Mouse (Mus musculus): ENCODE data around the gene Slc7a1. TPM values are rescaled to one million over a fixed set of nuclear protein-coding genes. Genes with fewer than 3 reads are reported as not detected.
"Not testable (repeated sequence)": the region's sequence is repeated elsewhere in the genome, so short reads cannot be mapped to it uniquely, and the experiment has no call there.

The Slc7a1 gene
- polyA plus RNA-seq, 1 experiment from 2014 or later, result 48.5 TPM

DNA sequence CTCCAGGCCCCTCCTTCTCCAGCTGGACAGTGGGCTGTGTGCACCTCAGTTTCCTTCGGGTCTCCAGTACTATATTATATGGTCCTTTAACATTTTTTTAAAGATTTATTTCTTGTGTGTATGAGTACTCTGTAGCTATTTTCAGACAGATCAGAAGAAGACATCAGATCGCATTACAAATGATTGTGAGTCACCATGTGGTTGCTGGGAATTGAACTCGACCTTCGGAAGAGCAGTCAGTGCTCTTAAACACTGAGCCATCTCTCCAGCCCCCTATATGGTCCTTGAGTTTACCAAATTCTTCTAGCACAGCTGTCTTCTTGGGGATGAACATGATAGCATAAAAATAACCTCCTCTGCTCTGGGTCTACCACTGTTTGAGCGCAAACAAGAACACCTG, 60.6 kb downstream of the Slc7a1 start:
- no peaks in the 10 kb centered on the region for H3K27me3 ChIP-seq
- no peak overlapping the region for H3K4me3 ChIP-seq
- H3K27ac ChIP-seq (replicated peaks), result no peak overlapping the region
- no peak for ATAC-seq (ENCODE audit: low FRiP score, low read depth)
- no peak overlapping the region for H3K9ac ChIP-seq
- no peak overlapping the region for H3K4me2 ChIP-seq
- 0 out of 2 replicates have a peak, but pooled peaks cover 8% of the 10 kb centered on the region for H3K36me3 ChIP-seq
- 93% methylated on average over 5 of the region's 5 CpGs for WGBS
- H3K9me3 ChIP-seq, result no peaks in the 10 kb centered on the region
- H3K4me1 ChIP-seq (replicated peaks), result peaks cover 12% of the 10 kb centered on the region

DNA sequence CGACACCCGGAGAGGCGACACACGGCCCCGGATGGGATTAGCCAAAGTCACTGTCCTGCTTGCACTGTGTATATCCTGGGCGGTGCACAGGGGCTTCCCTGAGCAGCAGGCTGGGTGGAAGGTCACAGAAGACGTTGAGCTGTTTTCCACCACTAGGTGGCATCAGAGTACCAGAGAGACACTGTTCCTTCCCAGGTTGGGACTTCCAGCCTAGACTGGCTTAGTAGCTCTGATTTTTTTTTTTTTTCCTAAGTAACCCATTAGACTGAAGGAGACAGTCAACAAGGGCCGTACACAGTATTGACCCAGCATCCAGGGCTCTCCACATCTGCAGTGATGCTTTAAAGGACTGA, 67.1 kb downstream of the Slc7a1 start:
- Histone ChIP-seq H3K4me1 (replicated peaks) (no peaks in the 10 kb centered on the region), H3K4me2 (no peak overlapping the region), H3K9ac (no peak overlapping the region), H3K27me3 (no peaks in the 10 kb centered on the region), H3K27ac (replicated peaks) (no peak overlapping the region), H3K36me3 (0 out of 2 replicates have a peak, but pooled peaks cover 11% of the 10 kb centered on the region), H3K9me3 (no peaks in the 10 kb centered on the region), H3K4me3 (no peak overlapping the region)
- WGBS, result 35% methylated on average over 8 of the region's 8 CpGs
- peak; percentile 75 for ATAC-seq (ENCODE audit: low FRiP score, low read depth)

DNA sequence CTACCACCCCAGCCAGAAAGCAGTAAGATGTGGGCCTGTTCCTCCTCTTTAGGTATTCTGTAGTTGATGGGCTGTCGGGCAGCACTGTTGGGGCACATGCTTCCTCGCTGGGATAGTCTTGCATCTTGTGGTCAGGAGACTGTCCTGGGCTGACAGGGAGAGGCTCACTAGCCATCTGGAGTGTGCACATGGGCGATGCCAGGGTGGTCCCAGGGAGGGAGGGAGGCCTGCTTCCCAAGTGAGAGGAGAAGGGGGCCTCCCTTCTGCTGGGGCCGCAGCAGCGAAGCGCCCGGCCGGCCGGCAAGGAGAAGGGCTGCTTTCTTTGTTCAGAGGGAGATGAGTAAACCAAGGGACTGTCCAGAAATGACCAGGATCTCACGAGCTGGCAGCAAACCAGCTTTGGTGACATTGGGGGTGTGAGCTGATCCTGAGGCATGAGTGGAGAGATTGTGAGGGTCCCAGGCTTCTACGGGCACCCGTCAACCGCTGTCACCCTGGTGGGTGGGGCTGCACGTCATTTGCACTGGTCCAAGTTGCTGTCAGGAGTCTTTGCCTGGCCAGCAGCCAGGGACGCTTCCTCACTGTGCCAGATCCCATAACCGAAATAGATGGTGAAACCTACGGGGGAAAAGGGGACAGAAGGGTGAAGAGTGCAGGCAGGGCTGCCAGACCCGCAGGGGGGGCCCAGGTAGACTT, 67.6 kb downstream of the Slc7a1 start:
- H3K27ac ChIP-seq (replicated peaks), result no peak overlapping the region
- H3K4me1 ChIP-seq (replicated peaks), result no peaks in the 10 kb centered on the region
- 0 out of 2 replicates have a peak, but pooled peaks cover 11% of the 10 kb centered on the region for H3K36me3 ChIP-seq
- H3K9ac ChIP-seq, result no peak overlapping the region
- ATAC-seq (ENCODE audit: low FRiP score, low read depth), result peak; percentile 24; the same call in 1 of the 2 replicates
- no peak overlapping the region for H3K4me2 ChIP-seq
- no peak overlapping the region for H3K4me3 ChIP-seq
- H3K9me3 ChIP-seq, result no peaks in the 10 kb centered on the region
- H3K27me3 ChIP-seq, result no peaks in the 10 kb centered on the region
- WGBS, result 79% methylated on average over 18 of the region's 18 CpGs

DNA sequence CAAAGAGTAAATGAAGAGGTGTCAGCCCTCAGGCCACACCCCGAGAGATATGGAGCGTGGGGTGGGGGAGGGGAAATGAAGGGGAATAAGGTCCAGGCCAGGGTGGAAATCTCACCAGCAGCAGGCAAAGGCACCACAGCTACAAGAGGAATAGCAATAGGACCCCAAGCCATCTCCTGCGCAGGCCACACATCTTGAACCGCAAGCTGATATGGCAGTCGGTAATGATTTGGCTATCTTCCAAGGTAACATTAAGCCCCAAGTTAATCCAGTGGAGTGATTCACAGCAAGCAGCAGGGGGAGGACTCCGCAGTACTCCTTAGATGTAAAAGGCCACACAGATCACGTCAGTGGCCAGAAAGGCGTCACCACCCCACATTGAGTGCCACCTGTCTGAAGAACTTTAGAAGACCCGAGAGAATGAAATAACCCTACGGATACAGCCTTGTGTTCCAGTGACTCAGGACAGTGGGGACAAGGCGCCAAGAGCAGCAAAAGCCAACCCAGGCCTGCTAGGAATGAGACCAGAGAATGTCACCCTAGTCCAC, 68.4 kb downstream of the Slc7a1 start:
- Histone ChIP-seq H3K4me1 (replicated peaks) (no peaks in the 10 kb centered on the region), H3K27me3 (no peaks in the 10 kb centered on the region), H3K27ac (replicated peaks) (no peak overlapping the region), H3K4me2 (no peak overlapping the region), H3K9ac (no peak overlapping the region), H3K4me3 (no peak overlapping the region), H3K9me3 (no peaks in the 10 kb centered on the region), H3K36me3 (0 out of 2 replicates have a peak, but pooled peaks cover 11% of the 10 kb centered on the region)
- 74% methylated on average over 11 of the region's 11 CpGs for WGBS
- 0 out of 2 replicates have a peak, but pooled peaks have one; percentile 13 for ATAC-seq (ENCODE audit: low FRiP score, low read depth)

DNA sequence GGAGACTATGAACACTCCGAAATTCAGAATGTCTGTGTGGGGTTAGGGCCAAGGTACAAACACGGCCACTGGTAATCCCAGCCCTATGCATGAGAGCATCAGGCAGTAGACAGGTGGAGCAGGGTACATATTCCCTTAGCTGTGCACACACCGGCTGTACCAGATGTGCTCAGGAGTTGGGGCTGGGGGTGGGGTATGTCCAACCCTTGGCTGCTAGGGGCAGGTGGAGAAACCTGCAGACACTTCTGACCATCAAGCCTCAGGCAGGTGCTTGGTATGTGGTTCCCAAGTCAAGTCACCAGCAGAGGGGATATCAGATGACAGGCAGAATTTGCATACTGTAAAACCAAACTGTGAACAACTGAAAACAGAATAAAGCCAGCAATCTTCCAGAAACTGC, 70.7 kb downstream of the Slc7a1 start:
- Histone ChIP-seq H3K9me3 (no peaks in the 10 kb centered on the region), H3K27me3 (no peaks in the 10 kb centered on the region)
- WGBS, result 92% methylated on average over 3 of the region's 3 CpGs

DNA sequence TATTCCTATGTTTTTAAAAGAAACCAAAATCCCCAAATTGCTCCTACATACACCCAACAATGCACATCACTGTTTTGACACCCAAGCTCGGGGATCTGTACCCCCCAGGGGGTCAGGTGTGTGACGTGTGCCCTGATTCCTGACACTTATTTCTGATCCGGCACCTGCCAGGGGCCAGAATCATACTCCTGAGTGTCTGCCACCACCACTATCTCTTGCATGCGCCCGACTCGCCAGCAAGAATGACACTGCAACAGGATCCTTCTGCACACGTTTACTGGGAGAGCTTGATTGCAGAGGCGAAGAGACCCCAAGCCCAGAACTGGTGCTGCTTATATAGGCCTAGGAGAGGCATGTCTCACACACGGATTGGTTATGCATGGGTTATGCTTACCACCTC, 73.4 kb downstream of the Slc7a1 start:
- H3K4me1 ChIP-seq (replicated peaks); H3K36me3 ChIP-seq; H3K4me2 ChIP-seq; H3K9me3 ChIP-seq; ATAC-seq (ENCODE audit: low FRiP score, low read depth); H3K27ac ChIP-seq (replicated peaks); H3K9ac ChIP-seq; H3K27me3 ChIP-seq; H3K4me3 ChIP-seq: not testable (repeated sequence)
- WGBS, result 94% methylated on average over 9 of the region's 9 CpGs

More for the DNA sequence above, 70.7 kb downstream of the Slc7a1 start:
- Histone ChIP-seq H3K9ac (no peak overlapping the region), H3K27ac (replicated peaks) (no peak overlapping the region), H3K4me1 (replicated peaks) (no peaks in the 10 kb centered on the region), H3K4me2 (no peak overlapping the region), H3K4me3 (no peak overlapping the region), H3K36me3 (0 out of 2 replicates have a peak, but pooled peaks cover 2% of the 10 kb centered on the region)
- no peak for ATAC-seq (ENCODE audit: low FRiP score, low read depth)

DNA sequence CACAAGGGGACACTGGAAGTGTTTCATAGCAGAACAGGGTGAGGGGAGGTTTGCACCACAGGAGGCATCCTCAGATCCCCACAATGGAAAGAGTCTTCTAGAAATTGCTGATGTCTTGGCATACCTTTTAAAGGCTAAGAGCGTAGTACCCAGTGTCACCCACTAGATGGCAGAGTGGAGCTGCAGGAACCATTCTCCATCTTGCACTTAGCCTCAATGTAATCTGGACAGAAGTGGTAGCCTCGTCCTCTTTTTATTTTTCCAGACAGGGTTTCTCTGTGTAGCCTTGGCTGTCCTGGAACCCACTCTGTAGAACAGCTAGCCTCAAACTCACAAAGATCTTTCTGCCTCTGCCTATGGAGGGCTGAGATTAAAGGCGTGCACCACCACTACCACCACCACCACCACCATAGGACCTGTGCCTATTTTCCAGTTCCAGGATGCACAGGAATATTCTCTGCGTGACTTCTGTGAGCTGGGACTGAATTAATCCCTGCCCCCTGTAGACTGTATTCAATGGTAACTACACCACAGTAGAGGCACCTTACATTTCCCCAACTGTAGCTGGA, 74.3 kb downstream of the Slc7a1 start:
- ATAC-seq (ENCODE audit: low FRiP score, low read depth), result peak; percentile 42; the same call in 1 of the 2 replicates

DNA sequence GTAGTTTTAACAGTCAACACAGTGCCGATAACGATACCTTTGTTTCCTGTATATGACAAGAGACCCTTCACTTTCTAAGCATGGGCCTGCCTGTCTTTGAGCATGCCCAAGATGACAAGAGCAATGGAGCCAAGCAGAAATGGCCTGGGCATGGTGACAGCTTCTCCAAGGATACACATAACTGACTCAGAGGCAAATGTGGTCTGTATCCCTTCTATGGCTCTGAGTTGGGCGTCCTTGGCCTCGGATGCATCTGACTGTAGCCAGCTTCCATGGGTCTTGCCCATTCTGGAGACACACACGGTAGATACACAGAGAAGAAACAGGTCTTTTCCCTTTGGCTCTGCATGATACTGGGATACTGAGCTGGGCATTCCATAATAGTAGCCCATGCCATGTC, 84.8 kb downstream of the Slc7a1 start:
- H3K9ac ChIP-seq, result no peak overlapping the region
- no peaks in the 10 kb centered on the region for H3K4me1 ChIP-seq (replicated peaks)
- 91% methylated on average over 5 of the region's 5 CpGs for WGBS
- peaks cover 14% of the 10 kb centered on the region for H3K36me3 ChIP-seq
- no peak for ATAC-seq (ENCODE audit: low FRiP score, low read depth)
- H3K4me3 ChIP-seq, result no peak overlapping the region
- no peak overlapping the region for H3K4me2 ChIP-seq
- no peak overlapping the region for H3K27ac ChIP-seq (replicated peaks)
- no peaks in the 10 kb centered on the region for H3K27me3 ChIP-seq
- H3K9me3 ChIP-seq, result no peaks in the 10 kb centered on the region

More for the DNA sequence above, 74.3 kb downstream of the Slc7a1 start:
- Histone ChIP-seq H3K9ac (no peak overlapping the region), H3K27ac (replicated peaks) (no peak overlapping the region), H3K4me1 (replicated peaks) (no peaks in the 10 kb centered on the region), H3K27me3 (no peaks in the 10 kb centered on the region), H3K4me2 (no peak overlapping the region), H3K4me3 (no peak overlapping the region), H3K36me3 (no peaks in the 10 kb centered on the region), H3K9me3 (no peaks in the 10 kb centered on the region)
- WGBS, result 46% methylated on average over 4 of the region's 4 CpGs

DNA sequence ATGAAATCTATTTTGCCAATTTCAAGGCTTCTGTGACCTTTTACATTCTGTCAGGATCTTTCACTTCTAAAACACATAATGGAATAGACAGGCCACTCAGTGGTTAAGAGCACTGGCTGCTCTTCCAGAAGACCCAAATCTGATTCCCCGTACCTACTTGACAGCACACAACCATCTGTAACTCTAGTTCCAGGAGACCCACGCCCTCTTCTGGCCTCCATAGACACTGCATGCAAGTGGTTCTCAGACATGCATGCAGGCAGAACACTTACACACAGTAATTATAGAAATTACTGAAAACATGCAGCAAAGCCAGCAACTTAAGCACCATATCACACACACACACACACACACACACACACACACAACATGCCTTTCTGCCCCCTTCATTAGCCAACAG, 87.3 kb downstream of the Slc7a1 start:
- H3K27me3 ChIP-seq, result no peaks in the 10 kb centered on the region
- H3K27ac ChIP-seq (replicated peaks), result no peak overlapping the region
- ATAC-seq (ENCODE audit: low FRiP score, low read depth), result no peak
- peaks cover 17% of the 10 kb centered on the region for H3K36me3 ChIP-seq
- H3K4me2 ChIP-seq, result no peak overlapping the region
- H3K9me3 ChIP-seq, result no peaks in the 10 kb centered on the region
- whole genome bisulfite sequencing, result 51% methylated on average over 2 of the region's 2 CpGs
- H3K4me1 ChIP-seq (replicated peaks), result no peaks in the 10 kb centered on the region
- no peak overlapping the region for H3K9ac ChIP-seq
- H3K4me3 ChIP-seq, result no peak overlapping the region

DNA sequence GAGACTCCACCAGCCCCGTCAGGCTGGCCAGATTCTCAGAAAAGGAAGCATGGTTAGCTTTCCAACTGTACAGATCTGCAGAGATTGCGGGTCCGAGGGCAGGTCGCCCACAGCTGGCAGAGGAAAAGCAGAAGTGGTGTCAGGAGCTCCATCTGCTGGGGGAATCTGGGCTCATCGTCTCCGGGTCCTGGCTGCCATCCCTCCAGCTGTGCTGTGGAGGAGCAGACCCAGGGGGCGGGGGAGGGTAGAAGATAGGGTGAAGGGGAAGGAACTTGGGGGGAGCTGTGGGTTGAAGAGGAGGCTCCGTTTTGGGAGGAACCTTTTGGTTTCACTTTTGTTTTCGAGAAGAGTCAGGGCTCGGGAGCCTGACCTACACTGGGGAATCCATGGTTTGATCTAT, 88.9 kb downstream of the Slc7a1 start:
- WGBS, result 77% methylated on average over 10 of the region's 10 CpGs
- H3K36me3 ChIP-seq, result peaks cover 28% of the 10 kb centered on the region

DNA sequence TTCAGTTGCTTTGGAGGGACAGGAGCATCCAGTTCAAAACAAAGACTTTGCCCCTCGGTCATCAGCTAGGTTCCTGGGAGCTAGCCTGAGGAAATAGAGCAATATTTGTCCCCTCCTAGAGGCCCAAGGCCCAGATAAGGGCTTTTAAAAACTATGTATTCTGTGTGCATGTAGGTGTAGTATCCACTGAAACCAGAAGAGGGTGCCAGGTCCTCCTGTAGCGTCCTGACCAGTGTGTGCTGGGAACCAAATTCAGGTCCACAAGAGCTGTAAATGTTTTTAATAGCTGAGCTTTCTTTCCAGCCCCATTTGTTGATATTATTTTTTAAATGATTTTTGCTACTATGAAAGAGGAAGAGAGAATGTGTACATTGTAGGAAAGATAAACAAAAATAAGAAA, 95.6 kb downstream of the Slc7a1 start:
- 87% methylated on average over 2 of the region's 2 CpGs for WGBS
- no peak overlapping the region for H3K9ac ChIP-seq
- H3K27ac ChIP-seq (replicated peaks), result no peak overlapping the region
- no peak overlapping the region for H3K4me3 ChIP-seq
- no peaks in the 10 kb centered on the region for H3K9me3 ChIP-seq
- H3K4me2 ChIP-seq, result no peak overlapping the region
- H3K36me3 ChIP-seq, result peaks cover 45% of the 10 kb centered on the region
- no peaks in the 10 kb centered on the region for H3K4me1 ChIP-seq (replicated peaks)
- ATAC-seq (ENCODE audit: low FRiP score, low read depth), result no peak
- H3K27me3 ChIP-seq, result no peaks in the 10 kb centered on the region

More for the DNA sequence above, 88.9 kb downstream of the Slc7a1 start:
- no peaks in the 10 kb centered on the region for H3K27me3 ChIP-seq
- H3K9ac ChIP-seq, result no peak overlapping the region
- ATAC-seq (ENCODE audit: low FRiP score, low read depth), result no peak
- no peak overlapping the region for H3K4me2 ChIP-seq
- H3K9me3 ChIP-seq, result no peaks in the 10 kb centered on the region
- H3K27ac ChIP-seq (replicated peaks), result no peak overlapping the region
- no peak overlapping the region for H3K4me3 ChIP-seq
- H3K4me1 ChIP-seq (replicated peaks), result no peaks in the 10 kb centered on the region

DNA sequence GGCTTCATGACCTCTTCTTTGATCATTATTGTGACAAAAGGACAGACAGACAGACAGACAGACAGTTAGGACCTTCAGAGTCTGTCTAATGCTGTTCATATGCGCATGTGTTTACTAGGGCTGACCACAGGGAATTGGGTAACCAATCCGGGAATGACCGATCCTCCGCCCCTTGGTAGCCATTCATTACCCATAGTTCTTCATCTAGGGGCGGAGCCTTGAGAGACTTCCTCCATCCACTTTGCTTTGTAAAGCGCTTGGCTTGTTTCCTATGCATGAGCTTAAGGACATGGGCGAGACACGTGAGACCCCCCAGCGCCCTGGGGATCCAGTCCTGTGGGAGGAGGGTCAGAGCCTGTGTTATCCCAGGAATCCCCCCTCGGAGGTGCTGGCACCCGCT, 96.7 kb downstream of the Slc7a1 start:
- Histone ChIP-seq H3K27ac (replicated peaks) (no peak overlapping the region), H3K36me3 (peaks cover 53% of the 10 kb centered on the region), H3K4me1 (replicated peaks) (no peaks in the 10 kb centered on the region), H3K27me3 (no peaks in the 10 kb centered on the region), H3K4me2 (no peak overlapping the region), H3K4me3 (no peak overlapping the region), H3K9ac (no peak overlapping the region), H3K9me3 (no peaks in the 10 kb centered on the region)
- ATAC-seq (ENCODE audit: low FRiP score, low read depth), result no peak
- 84% methylated on average over 11 of the region's 11 CpGs for WGBS

Measured in hindbrain, embryonic 15.5 days (tissue).